Mouse (Mus musculus) myocyte (in vitro differentiated cells): ENCODE results near the gene Fam227b. TPM values are rescaled to one million over a fixed set of nuclear protein-coding genes. Genes with fewer than 3 reads are reported as not detected.

Experiments used
- H3K27me3 ChIP-seq: one replicate; pipeline ENCODE4 v1.6.1; 2011; ENCODE audit not compliant: control insufficient read depth, insufficient read depth, insufficient read length
- H3K36me3 ChIP-seq: one replicate; pipeline ENCODE4 v1.6.1; 2011; ENCODE audit not compliant: control insufficient read depth, insufficient read depth
- H3K4me2 ChIP-seq: one replicate; pipeline ENCODE4 v1.6.1; 2011; ENCODE audit warnings: low read depth, control low read depth
- H3K4me3 ChIP-seq: one replicate; pipeline ENCODE4 v1.5.1; 2011; ENCODE audit warnings: mild to moderate bottlenecking, control low read depth, moderate library complexity
- H3K79me2 ChIP-seq: one replicate; pipeline ENCODE4 v1.6.1; 2011; ENCODE audit not compliant: control insufficient read depth, insufficient read depth
- H3ac ChIP-seq: one replicate; pipeline ENCODE4 v1.6.1; 2011; ENCODE audit not compliant: control insufficient read depth, insufficient read length
- CEBPB ChIP-seq: IDR thresholded peaks from 2 replicates; pipeline ENCODE4 v1.6.1; 2011; ENCODE audit warnings: mild to moderate bottlenecking, moderate library complexity; ENCODE audit not compliant: poor library complexity, insufficient read depth, severe bottlenecking
- E2F4 ChIP-seq: IDR thresholded peaks from one replicate; pipeline ENCODE4 v1.6.1; 2011; ENCODE audit warnings: mild to moderate bottlenecking, control low read depth, moderate library complexity; ENCODE audit not compliant: insufficient read depth
- MAX ChIP-seq: IDR thresholded peaks from one replicate; pipeline ENCODE4 v1.6.1; 2011; ENCODE audit warnings: low read depth, mild to moderate bottlenecking, control low read depth
- MYOD1 ChIP-seq, 3 experiments: IDR thresholded peaks; one replicate each; pipeline ENCODE4 v1.6.1; 2011; ENCODE audit warnings: control low read depth in 2 of 3, low read depth in 2 of 3, mild to moderate bottlenecking in 2 of 3, moderate library complexity in 1 of 3; ENCODE audit not compliant: insufficient read length in 2 of 3, control insufficient read depth in 1 of 3
- MYOG ChIP-seq, 3 experiments: IDR thresholded peaks; one replicate each; pipeline ENCODE4 v1.6.1; 2011; ENCODE audit warnings: control low read depth in 2 of 3, low read depth in 2 of 3, mild to moderate bottlenecking in 2 of 3; ENCODE audit not compliant: insufficient read length in 2 of 3, control insufficient read depth in 1 of 3, insufficient read depth in 1 of 3
- POLR2A ChIP-seq: IDR thresholded peaks from one replicate; pipeline ENCODE4 v1.6.1; 2011; ENCODE audit warnings: low read depth, mild to moderate bottlenecking, control low read depth, moderate library complexity; ENCODE audit not compliant: insufficient read length
- REST ChIP-seq: IDR thresholded peaks from one replicate; pipeline ENCODE4 v1.6.1; 2011; ENCODE audit warnings: mild to moderate bottlenecking, control low read depth, moderate library complexity; ENCODE audit not compliant: insufficient read depth, insufficient read length
- SRF ChIP-seq: IDR thresholded peaks from one replicate; pipeline ENCODE4 v1.6.1; 2011; ENCODE audit warnings: low read depth; ENCODE audit not compliant: control insufficient read depth, insufficient read length
- TCF12 ChIP-seq: IDR thresholded peaks from one replicate; pipeline ENCODE4 v1.6.1; 2011; ENCODE audit warnings: mild to moderate bottlenecking, control low read depth; ENCODE audit not compliant: poor library complexity, insufficient read depth, severe bottlenecking
- TCF3 ChIP-seq: IDR thresholded peaks from one replicate; pipeline ENCODE4 v1.6.1; 2011; ENCODE audit warnings: low read depth, control low read depth; ENCODE audit not compliant: insufficient read length
- USF1 ChIP-seq: IDR thresholded peaks from one replicate; pipeline ENCODE4 v1.6.1; 2011; ENCODE audit warnings: low read depth, mild to moderate bottlenecking, control low read depth, moderate library complexity
- polyA plus RNA-seq: library from polyadenylated mRNA; unstranded; fragments of >200 nt; fragmentation: generic; extraction: Trizol; gene quantifications from one replicate; pipeline ENCODE4 v1.2.1, GENCODE M21; 2012; ENCODE audit warnings: missing spikeins

Gene Fam227b
- polyA plus RNA-seq, 1 experiment = not detected

DNA sequence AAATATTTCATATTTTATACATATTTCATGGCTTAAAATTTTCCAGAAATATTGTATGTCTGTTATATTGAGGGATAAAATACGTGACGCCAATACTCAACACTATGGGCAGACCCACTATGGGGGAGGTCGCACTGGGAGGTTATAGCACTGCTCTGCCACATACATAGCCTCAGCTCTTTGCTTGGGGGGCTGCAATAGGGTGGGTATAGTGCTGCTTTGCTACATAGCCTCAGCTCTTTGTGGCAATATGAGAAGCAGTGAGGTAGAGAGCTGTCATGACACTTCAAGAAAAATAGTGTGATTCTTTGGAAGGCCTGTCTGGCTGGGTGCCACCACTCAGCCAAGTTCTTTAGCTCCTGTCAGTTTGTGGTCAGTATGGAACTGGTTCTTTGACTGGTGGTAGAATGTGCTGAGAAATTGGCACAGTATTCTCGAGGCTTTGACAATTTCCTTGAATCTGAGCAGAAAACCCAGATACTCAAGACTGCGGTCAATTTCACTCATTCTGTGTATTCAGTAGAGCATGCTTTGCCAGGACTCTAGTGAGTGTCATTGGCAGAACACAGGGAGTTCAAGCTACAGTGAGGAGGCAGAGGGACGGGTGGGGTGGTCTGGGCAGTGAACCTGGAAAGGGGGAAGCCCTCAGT, 212.7 kb downstream of the Fam227b start:
- Histone ChIP-seq H3K4me2 (peak overlapping the region; percentile 22), H3K4me3 (no peak overlapping the region), H3K79me2 (no peaks in the 10 kb centered on the region), H3ac (no peak overlapping the region), H3K36me3 (peaks cover 5% of the 10 kb centered on the region), H3K27me3 (no peaks in the 10 kb centered on the region)
- TF ChIP-seq TCF3 (no peak), USF1 (no peak), MYOG (IDR thresholded peaks at IDR 0.05; ENCODE audit: control insufficient read depth in 1 of 3, insufficient read depth in 1 of 3, insufficient read length in 2 of 3, low read depth in 2 of 3) (no peak), REST (no peak), CEBPB (no peak), POLR2A (no peak), E2F4 (no peak), SRF (no peak), MAX (no peak), TCF12 (no peak)

DNA sequence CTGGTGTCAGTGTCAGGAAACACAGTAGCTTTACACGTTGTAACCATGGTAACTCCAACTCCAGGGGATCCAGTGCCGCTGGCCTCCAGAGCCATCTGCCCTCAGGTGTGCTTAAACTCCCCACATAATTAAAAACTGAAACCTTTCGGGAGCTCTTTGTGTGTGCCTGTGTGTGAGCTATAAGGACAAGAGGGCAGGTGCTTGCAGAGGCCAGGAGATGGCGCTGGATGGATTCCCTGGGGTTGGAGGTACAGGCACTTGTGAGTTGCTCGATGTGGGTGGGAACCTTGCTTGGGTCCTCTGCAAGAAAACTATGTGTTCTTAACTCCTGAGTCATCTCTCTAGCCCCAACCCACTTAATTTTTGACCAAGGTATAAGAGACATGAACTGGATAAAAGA, 215.4 kb downstream of the Fam227b start:
- Histone ChIP-seq H3K4me2 (no peak overlapping the region), H3ac (no peak overlapping the region), H3K4me3 (no peak overlapping the region), H3K79me2 (no peaks in the 10 kb centered on the region), H3K27me3 (no peaks in the 10 kb centered on the region), H3K36me3 (peaks cover 5% of the 10 kb centered on the region)
- TF ChIP-seq USF1 = no peak
- no peak for TF ChIP-seq E2F4
- no peak for TF ChIP-seq POLR2A
- no peak for TF ChIP-seq MYOD1 (IDR thresholded peaks at IDR 0.05; ENCODE audit: control insufficient read depth in 1 of 3, insufficient read length in 2 of 3, low read depth in 2 of 3)
- no peak for TF ChIP-seq REST
- TF ChIP-seq CEBPB = no peak
- TF ChIP-seq MAX = no peak
- TF ChIP-seq TCF12 = no peak
- TF ChIP-seq TCF3 = no peak

DNA sequence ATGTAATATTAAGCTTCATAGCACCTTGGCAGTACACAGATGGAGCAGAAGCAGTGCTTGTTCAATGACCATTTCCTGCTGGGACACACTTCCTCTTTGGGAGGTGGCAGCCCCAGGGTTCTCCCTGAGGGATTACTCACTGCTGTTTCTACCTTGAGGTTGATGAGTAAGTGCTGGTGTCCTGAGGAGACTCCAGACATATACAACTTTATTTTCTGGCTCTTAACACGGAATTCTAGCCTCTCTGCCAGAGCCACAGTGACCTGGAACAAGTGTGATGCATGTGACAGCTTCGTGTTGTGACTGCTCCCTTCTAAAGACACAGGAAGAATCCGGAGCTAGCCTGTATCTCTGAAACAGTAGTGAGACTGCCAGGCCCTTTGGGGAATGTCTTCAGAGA, 217.8 kb downstream of the Fam227b start:
- no peaks in the 10 kb centered on the region for H3K79me2 ChIP-seq
- H3K27me3 ChIP-seq = no peaks in the 10 kb centered on the region
- no peak overlapping the region for H3K4me3 ChIP-seq
- no peak overlapping the region for H3K4me2 ChIP-seq
- TF ChIP-seq TCF3 = no peak
- no peak for TF ChIP-seq CEBPB
- TF ChIP-seq E2F4 = no peak
- no peak for TF ChIP-seq POLR2A
- TF ChIP-seq MAX = no peak
- no peak for TF ChIP-seq USF1
- TF ChIP-seq TCF12 = no peak
- H3K36me3 ChIP-seq = peaks cover 5% of the 10 kb centered on the region
- no peak overlapping the region for H3ac ChIP-seq

Other genes starting within 250 kb of the Fam227b start
- gene Fgf7, start 117.3 kb downstream of the Fam227b start, polyA plus RNA-seq = 2.4 TPM
- gene Dtwd1, start 137 bp upstream of the Fam227b start, polyA plus RNA-seq = 10.0 TPM
- not detected for gene Gm17555, start 63.1 kb upstream of the Fam227b start, polyA plus RNA-seq